Mouse (Mus musculus): ENCODE data around the gene Tufm.
"Not testable (repeated sequence)": the region's sequence is repeated elsewhere in the genome, so short reads cannot be mapped to it uniquely, and the experiment has no call there.

The Tufm gene

GRCm38 (mm10) chr7:126465246-126466030, 21.7 kb upstream of the Tufm start:
- DNase-seq (ENCODE audit: low spot score) = no peak

GRCm38 (mm10) chr7:126466116-126466515, 21.0 kb upstream of the Tufm start:
- DNase-seq (ENCODE audit: low spot score) = no peak

GRCm38 (mm10) chr7:126466707-126467106, 20.5 kb upstream of the Tufm start:
- DNase-seq (ENCODE audit: low spot score) = no peak

GRCm38 (mm10) chr7:126467271-126467670, 19.9 kb upstream of the Tufm start:
- DNase-seq (ENCODE audit: low spot score) = peak; percentile 56

- DNase-seq (ENCODE audit: low spot score) = no peak
Measured at GRCm38 (mm10) chr7:126467834-126468627, 19.1 kb upstream of the Tufm start.

GRCm38 (mm10) chr7:126470077-126470476, 17.1 kb upstream of the Tufm start:
- DNase-seq (ENCODE audit: low spot score) = no peak

- no peak for DNase-seq (ENCODE audit: low spot score)
Measured at GRCm38 (mm10) chr7:126471361-126471760, 15.8 kb upstream of the Tufm start.

GRCm38 (mm10) chr7:126471853-126472252, 15.3 kb upstream of the Tufm start:
- DNase-seq (ENCODE audit: low spot score) = no peak

- DNase-seq (ENCODE audit: low spot score) = no peak
Measured at GRCm38 (mm10) chr7:126472306-126472705, 14.9 kb upstream of the Tufm start.

- DNase-seq (ENCODE audit: low spot score) = no peak
Measured at GRCm38 (mm10) chr7:126472713-126473112, 14.4 kb upstream of the Tufm start.

- DNase-seq (ENCODE audit: low spot score) = no peak
Measured at GRCm38 (mm10) chr7:126473470-126474086, 13.6 kb upstream of the Tufm start.

GRCm38 (mm10) chr7:126474486-126474955, 12.6 kb upstream of the Tufm start:
- no peak for DNase-seq (ENCODE audit: low spot score)

- peak; percentile 96 for DNase-seq (ENCODE audit: low spot score)
Measured at GRCm38 (mm10) chr7:126474993-126475581, 12.1 kb upstream of the Tufm start, which contains the start of gene Sh2b1. Gene Sh2b1 (minus strand): TSS chr7:126475424.

GRCm38 (mm10) chr7:126481699-126482098, 5.5 kb upstream of the Tufm start:
- peak; percentile 74 for DNase-seq (ENCODE audit: low spot score)

- peak; percentile 90 for DNase-seq (ENCODE audit: low spot score)
Measured at GRCm38 (mm10) chr7:126482392-126482871, 4.7 kb upstream of the Tufm start.

- DNase-seq (ENCODE audit: low spot score) = not testable (repeated sequence)
Measured at GRCm38 (mm10) chr7:126487617-126488385, 640 bp downstream of the Tufm start.

- DNase-seq (ENCODE audit: low spot score) = no peak
Measured at GRCm38 (mm10) chr7:126491005-126491404, 3.8 kb downstream of the Tufm start.

- no peak for DNase-seq (ENCODE audit: low spot score)
Measured at GRCm38 (mm10) chr7:126491973-126492372, 4.8 kb downstream of the Tufm start.

GRCm38 (mm10) chr7:126494120-126494519, 7.0 kb downstream of the Tufm start:
- DNase-seq (ENCODE audit: low spot score) = no peak

GRCm38 (mm10) chr7:126496475-126496874, 9.3 kb downstream of the Tufm start:
- DNase-seq (ENCODE audit: low spot score) = no peak

GRCm38 (mm10) chr7:126497966-126498365, 10.8 kb downstream of the Tufm start:
- DNase-seq (ENCODE audit: low spot score) = no peak

Measured in embryo, embryonic 10.5 days (tissue).